Mouse (Mus musculus) embryonic fibroblast, embryonic 13.5 days (primary cell): Measurements from ENCODE around the gene Olfr1507. TPM values are rescaled to one million over a fixed set of nuclear protein-coding genes. Genes with fewer than 3 reads are reported as not detected.

Source experiments
- H3K27ac ChIP-seq: 2 replicates; pipeline ENCODE4 v1.5.1; 2012; ENCODE audit warnings: low read length, control low read depth, inconsistent platforms; ENCODE audit not compliant: insufficient read depth
- H3K4me1 ChIP-seq: 2 replicates; pipeline ENCODE4 v1.6.1; 2011; ENCODE audit warnings: low read length; ENCODE audit not compliant: control insufficient read depth, insufficient read depth
- H3K4me3 ChIP-seq: 2 replicates; pipeline ENCODE4 v1.5.1; 2011; ENCODE audit warnings: mild to moderate bottlenecking, control low read depth, low read length; ENCODE audit not compliant: insufficient read depth
- CTCF ChIP-seq: IDR thresholded peaks from 2 replicates; pipeline ENCODE4 v1.5.1; 2011; ENCODE audit warnings: mild to moderate bottlenecking, control low read depth, low read length, moderate library complexity, borderline replicate concordance; ENCODE audit not compliant: insufficient read depth
- POLR2A ChIP-seq: IDR thresholded peaks from 2 replicates; pipeline ENCODE4 v1.6.1; 2011; ENCODE audit warnings: low read depth, mild to moderate bottlenecking, control low read depth, low read length, moderate library complexity
- polyA plus RNA-seq: library from polyadenylated mRNA; stranded (reverse); fragments of >200 nt; gene quantifications from 2 replicates; pipeline ENCODE4 v1.2.4, GENCODE M21; 2011; ENCODE audit warnings: low read depth; ENCODE audit not compliant: missing spikeins, insufficient read length

Olfr1507 gene
- not detected in 2 replicates for polyA plus RNA-seq

DNA sequence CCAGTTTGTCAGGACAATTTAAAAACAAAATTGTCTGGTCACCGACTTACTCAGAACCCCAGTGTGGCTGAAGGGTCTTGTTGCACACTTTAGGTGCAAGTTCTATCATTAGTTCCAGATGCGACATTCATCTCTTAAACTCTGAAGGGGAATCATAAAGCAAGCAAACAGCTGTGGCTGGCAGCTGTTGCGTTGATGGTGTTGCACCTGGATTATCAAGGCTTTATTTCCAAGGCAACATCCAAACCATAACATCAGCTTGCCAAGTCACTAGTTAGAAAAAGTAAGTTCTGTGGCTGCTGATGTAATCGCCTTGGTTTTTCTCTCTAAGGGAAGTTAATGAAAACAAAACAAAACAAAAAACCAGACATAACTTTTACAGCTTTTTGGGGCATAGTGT, at the start of gene Olfr1507:
Gene Olfr1507 (minus strand): TSS at position 234 of the 400 bp plus-strand sequence.
- Histone ChIP-seq H3K4me1 (no peaks in the 10 kb centered on the region), H3K27ac (no peak within 1 kb of the TSS), H3K4me3 (no peak within 1 kb of the TSS)
- TF ChIP-seq CTCF (no peak), POLR2A (no peak)

GRCm38 (mm10) chr14:52533336-52533735, 37.8 kb upstream of the Olfr1507 start:
- H3K4me1 ChIP-seq = no peaks in the 10 kb centered on the region
- TF ChIP-seq CTCF = no peak
- no peak for TF ChIP-seq POLR2A
- no peak overlapping the region for H3K4me3 ChIP-seq

DNA sequence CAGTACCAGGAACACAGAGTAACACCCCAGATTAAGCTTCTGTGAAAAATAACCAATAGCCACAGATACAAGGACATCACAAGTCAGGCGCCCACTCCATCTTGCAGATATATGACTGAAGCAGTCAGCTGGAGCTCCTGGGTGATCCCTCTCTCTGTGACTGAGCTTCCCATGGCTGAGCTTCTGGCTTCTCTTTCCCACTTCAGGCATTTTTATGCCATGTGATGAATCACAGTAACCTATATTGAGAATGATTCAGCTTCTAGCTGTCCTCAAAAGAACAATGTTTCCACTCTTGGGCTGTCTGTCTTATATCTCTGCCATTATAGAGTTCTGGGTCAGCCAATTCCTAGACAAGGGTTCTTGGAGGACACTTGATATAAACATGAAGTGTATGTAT, 29.4 kb upstream of the Olfr1507 start:
- Histone ChIP-seq H3K4me3 (no peak overlapping the region), H3K27ac (no peak overlapping the region), H3K4me1 (no peaks in the 10 kb centered on the region)
- TF ChIP-seq CTCF = no peak
- TF ChIP-seq POLR2A = no peak

More at GRCm38 (mm10) chr14:52533336-52533735, 37.8 kb upstream of the Olfr1507 start:
- H3K27ac ChIP-seq = no peak overlapping the region

DNA sequence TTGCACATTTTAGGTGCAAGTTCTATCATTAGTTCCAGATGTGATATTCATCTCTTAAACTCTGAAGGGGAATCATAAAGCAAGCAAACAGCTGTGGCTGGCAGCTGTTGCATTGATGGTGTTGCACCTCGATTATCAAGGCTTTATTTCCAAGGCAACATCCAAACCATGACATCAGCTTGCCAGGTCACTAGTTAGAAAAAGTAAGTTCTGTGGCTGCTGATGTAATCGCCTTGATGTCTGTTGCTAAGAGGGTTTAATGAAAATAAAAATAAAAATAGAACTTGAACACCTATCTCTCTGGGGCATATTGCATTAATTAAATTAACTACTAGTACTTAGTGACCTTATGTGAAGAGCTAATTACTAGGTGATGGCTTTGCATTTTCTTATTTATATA, 28.2 kb downstream of the Olfr1507 start, which contains the start of gene Olfr1508:
Gene Olfr1508 (minus strand): TSS at position 101 of the 400 bp plus-strand sequence.
- TF ChIP-seq POLR2A (no peak), CTCF (no peak)
- H3K4me3 ChIP-seq = no peak within 1 kb of the TSS
- H3K4me1 ChIP-seq = no peaks in the 10 kb centered on the region
- H3K27ac ChIP-seq = no peak within 1 kb of the TSS

GRCm38 (mm10) chr14:52465738-52466137, 29.8 kb downstream of the Olfr1507 start:
- Histone ChIP-seq H3K4me3 (no peak overlapping the region), H3K4me1 (no peaks in the 10 kb centered on the region), H3K27ac (no peak overlapping the region)
- TF ChIP-seq POLR2A = no peak
- TF ChIP-seq CTCF = no peak

- Histone ChIP-seq H3K27ac (no peak overlapping the region), H3K4me3 (no peak overlapping the region), H3K4me1 (no peaks in the 10 kb centered on the region)
- TF ChIP-seq CTCF (no peak), POLR2A (no peak)
Observed at GRCm38 (mm10) chr14:52461928-52462327, 33.6 kb downstream of the Olfr1507 start.

GRCm38 (mm10) chr14:52451138-52451537, 44.4 kb downstream of the Olfr1507 start:
- Histone ChIP-seq H3K27ac (no peak overlapping the region), H3K4me1 (no peaks in the 10 kb centered on the region), H3K4me3 (no peak overlapping the region)
- no peak for TF ChIP-seq CTCF
- TF ChIP-seq POLR2A = no peak

GRCm38 (mm10) chr14:52442690-52443089, 52.9 kb downstream of the Olfr1507 start, which contains the start of gene Olfr1509:
Gene Olfr1509, plus strand, starts transcription at chr14:52442990.
- Histone ChIP-seq H3K27ac (no peak within 1 kb of the TSS), H3K4me1 (no peaks in the 10 kb centered on the region), H3K4me3 (no peak within 1 kb of the TSS)
- TF ChIP-seq CTCF = no peak
- TF ChIP-seq POLR2A = no peak

Other genes with a start within 250 kb of the Olfr1507 start
- gene Chd8, start 238.0 kb downstream of the Olfr1507 start, polyA plus RNA-seq = 141 and 146 TPM in 2 replicates
- gene Tox4, start 216.6 kb downstream of the Olfr1507 start, polyA plus RNA-seq = 38.2 and 44.0 TPM in 2 replicates
- gene Rab2b, start 216.2 kb downstream of the Olfr1507 start, polyA plus RNA-seq = 31.1 and 45.6 TPM in 2 replicates
- 49.1 and 49.4 TPM in 2 replicates for gene Mettl3, start 190.6 kb downstream of the Olfr1507 start, polyA plus RNA-seq
- 12.1 and 15.6 TPM in 2 replicates for gene Sall2, start 167.0 kb downstream of the Olfr1507 start, polyA plus RNA-seq
- gene Olfr1513, start 139.3 kb downstream of the Olfr1507 start, polyA plus RNA-seq = not detected in 2 replicates
- not detected in 2 replicates for gene Olfr1512, start 116.6 kb downstream of the Olfr1507 start, polyA plus RNA-seq
- gene Olfr1511, start 98.4 kb downstream of the Olfr1507 start, polyA plus RNA-seq = not detected in 2 replicates
- not detected in 2 replicates for gene Olfr1510, start 81.4 kb downstream of the Olfr1507 start, polyA plus RNA-seq
- gene Olfr1509, start 52.8 kb downstream of the Olfr1507 start, polyA plus RNA-seq = not detected in 2 replicates
- gene Olfr1508, start 28.3 kb downstream of the Olfr1507 start, polyA plus RNA-seq = not detected in 2 replicates